ENCODE assay signal across 41 mouse cellular contexts in genomic region chrX:141933899-141934298, GRCm38 (mm10). TPM values are rescaled to one million over a fixed set of nuclear protein-coding genes. Genes with fewer than 3 reads are reported as not detected.
DNase-seq lines count a peak whose midpoint lies in the region; ATAC-seq lines count a peak whose summit lies in the region.
"Had no signal": no experiment of that assay in that cellular context is flagged by ENCODE, and none has a peak within 500 bp of the region (broad histone marks: within the 10 kb centered on the region; RNA-seq: fewer than 3 reads in every experiment).

No protein-coding gene starts in this region.

- no peaks in the 10 kb centered on the region for H3K36me3 ChIP-seq in forebrain, embryonic 13.5 days (ENCODE audit: poor library complexity, severe bottlenecking)
- H3K36me3 ChIP-seq in forebrain, embryonic 15.5 days: no peaks in the 10 kb centered on the region
- H3K36me3 ChIP-seq in embryonic facial prominence, embryonic 14.5 days (ENCODE audit: control insufficient read depth, insufficient read depth, low read length): no peaks in the 10 kb centered on the region
- no peaks in the 10 kb centered on the region for H3K36me3 ChIP-seq in limb, embryonic 10.5 days
- H3K36me3 ChIP-seq: embryonic facial prominence, embryonic 15.5 days; intestine, embryonic 15.5 days had no signal

- no peak overlapping the region for H3K4me3 ChIP-seq in forebrain, embryonic 13.5 days
- no peak overlapping the region for H3K4me3 ChIP-seq in forebrain, embryonic 15.5 days
- no peak overlapping the region for H3K4me3 ChIP-seq in embryonic facial prominence, embryonic 14.5 days (ENCODE audit: low read depth, low read length)
- H3K4me3 ChIP-seq in limb, embryonic 10.5 days: no peak overlapping the region
- H3K4me3 ChIP-seq: embryonic facial prominence, embryonic 15.5 days; intestine, embryonic 15.5 days had no signal

- WGBS in forebrain, embryonic 13.5 days: 15% methylated on average over 6 of the region's 6 CpGs
- 29% methylated on average over 6 of the region's 6 CpGs for WGBS in forebrain, embryonic 15.5 days
- WGBS in embryonic facial prominence, embryonic 14.5 days: 44% methylated on average over 6 of the region's 6 CpGs
- 29% methylated on average over 6 of the region's 6 CpGs for WGBS in limb, embryonic 10.5 days

- H3K4me2 ChIP-seq in forebrain, embryonic 13.5 days: no peak overlapping the region
- no peak overlapping the region for H3K4me2 ChIP-seq in forebrain, embryonic 15.5 days (replicated peaks)
- H3K4me2 ChIP-seq in embryonic facial prominence, embryonic 14.5 days (ENCODE audit: low read depth, low read length): no peak overlapping the region
- H3K4me2 ChIP-seq: embryonic facial prominence, embryonic 15.5 days; intestine, embryonic 15.5 days had no signal

- no peak overlapping the region for H3K9ac ChIP-seq in forebrain, embryonic 13.5 days
- H3K9ac ChIP-seq in forebrain, embryonic 15.5 days (replicated peaks): no peak overlapping the region
- H3K9ac ChIP-seq in embryonic facial prominence, embryonic 14.5 days (ENCODE audit: low read depth, low read length): no peak overlapping the region
- H3K9ac ChIP-seq: embryonic facial prominence, embryonic 15.5 days; intestine, embryonic 15.5 days; liver, embryonic 14.5 days had no signal

- peak; percentile 28 for DNase-seq in embryo, embryonic 10.5 days (ENCODE audit: low spot score)
- peak; percentile 1 for DNase-seq in embryonic facial prominence, embryonic 14.5 days (ENCODE audit: low spot score)
- DNase-seq in heart, postnatal 4 days: no peak
- DNase-seq in limb, embryonic 10.5 days (ENCODE audit: low spot score): no peak
- no peak for DNase-seq in neural tube, embryonic 10.5 days (ENCODE audit: extremely low spot score, low spot score)
- DNase-seq: adrenal gland, postnatal 25 days; cerebellum, adult 18-20 months; cerebellum, postnatal 10 days; heart, postnatal 14 days; kidney, adult 2 months; layer of hippocampus, postnatal 36 days; liver; lung, adult 2 months; lung, postnatal 10 days; midbrain, embryonic 14.5 days; right cerebral cortex, postnatal 4 days; thymus, adult 2 months; thymus, postnatal 36 days had no signal

- no peak overlapping the region for H3K27ac ChIP-seq in forebrain, embryonic 13.5 days
- no peak overlapping the region for H3K27ac ChIP-seq in forebrain, embryonic 15.5 days (replicated peaks)
- H3K27ac ChIP-seq in embryonic facial prominence, embryonic 14.5 days (replicated peaks; ENCODE audit: low read depth, low read length): no peak overlapping the region
- H3K27ac ChIP-seq in limb, embryonic 10.5 days: no peak overlapping the region
- H3K27ac ChIP-seq: embryonic facial prominence, embryonic 15.5 days; hindbrain, postnatal 0 days; intestine, embryonic 15.5 days; liver, embryonic 14.5 days; macrophage; stomach, postnatal 0 days had no signal

- H3K4me1 ChIP-seq in forebrain, embryonic 13.5 days: no peaks in the 10 kb centered on the region
- H3K4me1 ChIP-seq in forebrain, embryonic 15.5 days: no peaks in the 10 kb centered on the region
- H3K4me1 ChIP-seq in embryonic facial prominence, embryonic 14.5 days (ENCODE audit: control insufficient read depth, insufficient read depth, low read length): no peaks in the 10 kb centered on the region
- no peaks in the 10 kb centered on the region for H3K4me1 ChIP-seq in limb, embryonic 10.5 days
- H3K4me1 ChIP-seq: embryonic facial prominence, embryonic 15.5 days; intestine, embryonic 15.5 days had no signal

- ATAC-seq in forebrain, embryonic 13.5 days: peak; percentile 27; the same call in 1 of the 2 replicates
- no peak for ATAC-seq in forebrain, embryonic 15.5 days (replicated peaks)
- ATAC-seq in embryonic facial prominence, embryonic 14.5 days (ENCODE audit: low read depth): no peak
- ATAC-seq: CD4-positive, CD25-positive, alpha-beta regulatory T cell, adult 4 months; hindbrain, postnatal 0 days; intestine, embryonic 15.5 days had no signal

- H3K9me3 ChIP-seq in forebrain, embryonic 13.5 days (replicated peaks): no peaks in the 10 kb centered on the region
- no peaks in the 10 kb centered on the region for H3K9me3 ChIP-seq in forebrain, embryonic 15.5 days
- H3K9me3 ChIP-seq in embryonic facial prominence, embryonic 14.5 days (ENCODE audit: control insufficient read depth, low read length): no peaks in the 10 kb centered on the region
- H3K9me3 ChIP-seq in limb, embryonic 10.5 days (replicated peaks): no peaks in the 10 kb centered on the region
- H3K9me3 ChIP-seq: embryonic facial prominence, embryonic 15.5 days; intestine, embryonic 15.5 days had no signal

- H3K27me3 ChIP-seq in forebrain, embryonic 13.5 days: peaks cover 8% of the 10 kb centered on the region; the same call in 1 of the 2 replicates
- no peaks in the 10 kb centered on the region for H3K27me3 ChIP-seq in forebrain, embryonic 15.5 days
- peaks cover 12% of the 10 kb centered on the region for H3K27me3 ChIP-seq in embryonic facial prominence, embryonic 14.5 days (replicated peaks; ENCODE audit: control insufficient read depth, insufficient read depth, low read length)
- H3K27me3 ChIP-seq in limb, embryonic 10.5 days (ENCODE audit: low read depth, poor library complexity, severe bottlenecking): peaks cover 79% of the 10 kb centered on the region
- H3K27me3 ChIP-seq: intestine, embryonic 15.5 days had no signal

RNA-seq across cellular contexts. Expression of gene Gm15294, which starts 58.9 kb away (rescaled TPM):
- polyA plus RNA-seq in forebrain, embryonic 13.5 days (2015; fragmentation: Nextera tagmentation; extraction: Ambion mirVana): not detected in 2 replicates
- not detected in 2 replicates for polyA plus RNA-seq in forebrain, embryonic 15.5 days (2015; fragmentation: Nextera tagmentation; extraction: Ambion mirVana)
- polyA plus RNA-seq in embryonic facial prominence, embryonic 14.5 days (2014; fragmentation: Nextera tagmentation; extraction: Ambion mirVana): 0.39 TPM in 1 of 2 replicates, not detected in the other
- total RNA-seq in heart, postnatal 4 days (2021): not detected
- polyA plus RNA-seq in limb, embryonic 10.5 days (2016; fragmentation: Nextera tagmentation; extraction: Ambion mirVana): 0.69 TPM in 1 of 2 replicates, not detected in the other
- total RNA-seq: adrenal gland, adult 18-20 months; adrenal gland, postnatal 25 days; common myeloid progenitor, adult 5-6 weeks; gastrocnemius, adult 8-10 months; gastrocnemius, postnatal 4 days; heart, adult 8-10 months; heart, postnatal 14 days; hindbrain, postnatal 0 days; layer of hippocampus, postnatal 36 days; megakaryocyte-erythroid progenitor cell, adult 5-6 weeks; monocyte, adult 5-6 weeks; neutrophil, adult 5-6 weeks had no signal
- polyA plus RNA-seq: CD4-positive, CD25-positive, alpha-beta regulatory T cell, adult 4 months; embryonic facial prominence, embryonic 15.5 days; hindbrain, embryonic 11.5 days; hindbrain, postnatal 0 days; intestine, embryonic 15.5 days; kidney, adult 2 months; kidney, embryonic 16.5 days; large intestine, adult 2 months; limb, embryonic 11.5 days; liver, embryonic 14.5 days; lung, adult 2 months; macrophage; midbrain, embryonic 14.5 days; neural tube, embryonic 11.5 days; spleen, adult 2 months; stomach, postnatal 0 days; thymus, adult 2 months had no signal

Comparison
In these comparisons a context has a peak if more than half of its experiments do, and no peak if none do; other contexts are left out.
1. DNase-seq: peak in embryo, embryonic 10.5 days (single experiment) and embryonic facial prominence, embryonic 14.5 days (single experiment); none in heart, postnatal 4 days (single experiment), limb, embryonic 10.5 days (single experiment) and neural tube, embryonic 10.5 days (single experiment).